Mouse (Mus musculus): ENCODE data around the gene Dusp22. TPM values are rescaled to one million over a fixed set of nuclear protein-coding genes. Genes with fewer than 3 reads are reported as not detected.

Gene Dusp22
- total RNA-seq, 1 experiment, result 6.9 TPM

GRCm38 (mm10) chr13:30754825-30755476, 95.2 kb downstream of the Dusp22 start:
- no peak for DNase-seq (ENCODE audit: low read depth, low spot score)
- in situ Hi-C loops (cut with MboI; ENCODE audit: low sequenced_read_pairs in 2 of 2, unreplicated experiment in 2 of 2), result no loop called here
- H3K4me1 ChIP-seq (ENCODE audit: control insufficient read depth in 2 of 2, insufficient read depth in 2 of 2, low read length in 2 of 2, poor library complexity in 1 of 2), result 0 out of 4 replicates have a peak, but pooled peaks cover 0 to 3% of the 10 kb centered on the region in 2 experiments

GRCm38 (mm10) chr13:30755577-30755976, 95.8 kb downstream of the Dusp22 start:
- no peaks in the 10 kb centered on the region for H3K9me3 ChIP-seq (ENCODE audit: control insufficient read depth, insufficient read depth, low read depth, low read length)
- no peaks in the 10 kb centered on the region for H3K36me3 ChIP-seq (ENCODE audit: control insufficient read depth, insufficient read depth, low read length, poor library complexity, severe bottlenecking)
- in situ Hi-C loops (cut with MboI; ENCODE audit: low sequenced_read_pairs in 2 of 2, unreplicated experiment in 2 of 2), result no loop called here
- H3K27ac ChIP-seq (ENCODE audit: insufficient read depth, low read depth, low read length, poor library complexity, severe bottlenecking), result no peak overlapping the region
- 0 out of 4 replicates have a peak, but pooled peaks cover 0 to 2% of the 10 kb centered on the region in 2 experiments for H3K4me1 ChIP-seq (ENCODE audit: control insufficient read depth in 2 of 2, insufficient read depth in 2 of 2, low read length in 2 of 2, poor library complexity in 1 of 2)
- H3K4me3 ChIP-seq (ENCODE audit: insufficient read depth in 1 of 2, low read depth in 1 of 2, low read length in 2 of 2, poor library complexity in 1 of 2, severe bottlenecking in 1 of 2), result no peak overlapping the region
- no peak for DNase-seq (ENCODE audit: low read depth, low spot score)
- TF ChIP-seq HCFC1 (IDR thresholded peaks at IDR 0.05; ENCODE audit: borderline replicate concordance, insufficient read depth, low read length), result no peak
- TF ChIP-seq ZNF384 (IDR thresholded peaks at IDR 0.05; ENCODE audit: low read depth, low read length), result no peak
- TF ChIP-seq ZC3H11A (IDR thresholded peaks at IDR 0.05; ENCODE audit: borderline replicate concordance, low read depth, low read length), result no peak
- TF ChIP-seq CHD2 (IDR thresholded peaks at IDR 0.05; ENCODE audit: low read depth, low read length), result no peak
- TF ChIP-seq MAFK (IDR thresholded peaks at IDR 0.05; ENCODE audit: insufficient read depth, low read depth, low read length), result no peak
- H3K9ac ChIP-seq (ENCODE audit: insufficient read depth, low read depth, low read length, poor library complexity, severe bottlenecking), result no peak overlapping the region

More at GRCm38 (mm10) chr13:30754825-30755476, 95.2 kb downstream of the Dusp22 start:
- H3K27ac ChIP-seq (ENCODE audit: insufficient read depth, low read depth, low read length, poor library complexity, severe bottlenecking), result no peak overlapping the region
- TF ChIP-seq ZNF384 (IDR thresholded peaks at IDR 0.05; ENCODE audit: low read depth, low read length) (no peak), MAFK (IDR thresholded peaks at IDR 0.05; ENCODE audit: insufficient read depth, low read depth, low read length) (no peak), HCFC1 (IDR thresholded peaks at IDR 0.05; ENCODE audit: borderline replicate concordance, insufficient read depth, low read length) (no peak), CHD2 (IDR thresholded peaks at IDR 0.05; ENCODE audit: low read depth, low read length) (no peak), ZC3H11A (IDR thresholded peaks at IDR 0.05; ENCODE audit: borderline replicate concordance, low read depth, low read length) (no peak)
- no peaks in the 10 kb centered on the region for H3K36me3 ChIP-seq (ENCODE audit: control insufficient read depth, insufficient read depth, low read length, poor library complexity, severe bottlenecking)
- no peak overlapping the region for H3K4me3 ChIP-seq (ENCODE audit: insufficient read depth in 1 of 2, low read depth in 1 of 2, low read length in 2 of 2, poor library complexity in 1 of 2, severe bottlenecking in 1 of 2)
- H3K9ac ChIP-seq (ENCODE audit: insufficient read depth, low read depth, low read length, poor library complexity, severe bottlenecking), result no peak overlapping the region
- H3K9me3 ChIP-seq (ENCODE audit: control insufficient read depth, insufficient read depth, low read depth, low read length), result no peaks in the 10 kb centered on the region

GRCm38 (mm10) chr13:30755998-30756639, 96.3 kb downstream of the Dusp22 start:
- Histone ChIP-seq H3K36me3 (ENCODE audit: control insufficient read depth, insufficient read depth, low read length, poor library complexity, severe bottlenecking) (no peaks in the 10 kb centered on the region), H3K27ac (ENCODE audit: insufficient read depth, low read depth, low read length, poor library complexity, severe bottlenecking) (no peak overlapping the region), H3K4me3 (ENCODE audit: insufficient read depth in 1 of 2, low read depth in 1 of 2, low read length in 2 of 2, poor library complexity in 1 of 2, severe bottlenecking in 1 of 2) (no peak overlapping the region), H3K4me1 (ENCODE audit: control insufficient read depth in 2 of 2, insufficient read depth in 2 of 2, low read length in 2 of 2, poor library complexity in 1 of 2) (no peaks in the 10 kb centered on the region), H3K9me3 (ENCODE audit: control insufficient read depth, insufficient read depth, low read depth, low read length) (no peaks in the 10 kb centered on the region), H3K9ac (ENCODE audit: insufficient read depth, low read depth, low read length, poor library complexity, severe bottlenecking) (no peak overlapping the region)
- TF ChIP-seq HCFC1 (IDR thresholded peaks at IDR 0.05; ENCODE audit: borderline replicate concordance, insufficient read depth, low read length) (no peak), MAFK (IDR thresholded peaks at IDR 0.05; ENCODE audit: insufficient read depth, low read depth, low read length) (no peak), ZNF384 (IDR thresholded peaks at IDR 0.05; ENCODE audit: low read depth, low read length) (no peak), ZC3H11A (IDR thresholded peaks at IDR 0.05; ENCODE audit: borderline replicate concordance, low read depth, low read length) (no peak)
- in situ Hi-C loops (cut with MboI; ENCODE audit: low sequenced_read_pairs in 2 of 2, unreplicated experiment in 2 of 2), result no loop called here
- no peak for DNase-seq (ENCODE audit: low read depth, low spot score)

GRCm38 (mm10) chr13:30757264-30757900, 97.6 kb downstream of the Dusp22 start:
- Histone ChIP-seq H3K9me3 (ENCODE audit: control insufficient read depth, insufficient read depth, low read depth, low read length) (no peaks in the 10 kb centered on the region), H3K9ac (ENCODE audit: insufficient read depth, low read depth, low read length, poor library complexity, severe bottlenecking) (no peak overlapping the region), H3K4me1 (ENCODE audit: control insufficient read depth in 2 of 2, insufficient read depth in 2 of 2, low read length in 2 of 2, poor library complexity in 1 of 2) (no peaks in the 10 kb centered on the region), H3K36me3 (ENCODE audit: control insufficient read depth, insufficient read depth, low read length, poor library complexity, severe bottlenecking) (no peaks in the 10 kb centered on the region), H3K4me3 (ENCODE audit: insufficient read depth in 1 of 2, low read depth in 1 of 2, low read length in 2 of 2, poor library complexity in 1 of 2, severe bottlenecking in 1 of 2) (no peak overlapping the region), H3K27ac (ENCODE audit: insufficient read depth, low read depth, low read length, poor library complexity, severe bottlenecking) (no peak overlapping the region)
- in situ Hi-C loops (cut with MboI; ENCODE audit: low sequenced_read_pairs in 2 of 2, unreplicated experiment in 2 of 2), result no loop called here
- no peak for DNase-seq (ENCODE audit: low read depth, low spot score)
- TF ChIP-seq ZC3H11A (IDR thresholded peaks at IDR 0.05; ENCODE audit: borderline replicate concordance, low read depth, low read length), result no peak
- TF ChIP-seq MAFK (IDR thresholded peaks at IDR 0.05; ENCODE audit: insufficient read depth, low read depth, low read length), result no peak
- no peak for TF ChIP-seq ZNF384 (IDR thresholded peaks at IDR 0.05; ENCODE audit: low read depth, low read length)
- TF ChIP-seq HCFC1 (IDR thresholded peaks at IDR 0.05; ENCODE audit: borderline replicate concordance, insufficient read depth, low read length), result no peak
- no peak for TF ChIP-seq CHD2 (IDR thresholded peaks at IDR 0.05; ENCODE audit: low read depth, low read length)

Data from ES-E14 (cell line).